Mouse (Mus musculus) spleen, postnatal 14 days (tissue): Measurements from ENCODE around the gene Dctn3.
"Not testable (repeated sequence)": the region's sequence is repeated elsewhere in the genome, so short reads cannot be mapped to it uniquely, and the experiment has no call there.

Source experiments
- DNase-seq, 2 experiments: peaks; one replicate each; pipeline ENCODE4 v3.0.0; 2021 to 2022; ENCODE audit warnings: low spot score in 2 of 2

Gene Dctn3

DNA sequence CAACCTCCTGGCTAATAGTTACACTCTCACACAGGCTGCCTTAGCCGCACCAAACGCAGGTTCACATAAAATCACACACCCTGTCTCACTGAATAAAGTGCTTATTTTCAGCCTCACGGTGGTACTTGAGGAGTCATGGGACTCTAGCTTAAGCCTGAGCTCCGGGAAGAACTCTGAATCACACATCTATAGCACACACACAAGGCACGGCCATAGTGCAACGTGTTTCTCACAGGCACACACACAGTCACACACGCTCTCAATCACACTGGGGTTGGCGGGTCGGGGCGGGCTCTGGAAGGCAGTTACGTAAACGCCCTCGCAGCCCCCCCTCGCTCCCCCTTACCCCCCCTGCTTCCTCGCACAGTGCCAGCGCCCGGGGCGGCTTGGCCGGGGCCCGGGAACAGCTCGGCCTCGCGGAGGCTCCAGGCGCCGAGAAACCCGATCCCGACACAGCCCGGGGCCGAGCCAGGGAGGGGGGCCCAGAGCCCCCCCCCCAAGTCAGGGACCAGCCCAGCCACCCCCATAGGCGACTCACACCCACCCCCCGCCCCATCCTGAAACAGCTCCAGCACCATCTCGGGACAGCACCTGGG is 24.5 kb downstream of the Dctn3 start:
- DNase-seq: not testable (repeated sequence)

DNA sequence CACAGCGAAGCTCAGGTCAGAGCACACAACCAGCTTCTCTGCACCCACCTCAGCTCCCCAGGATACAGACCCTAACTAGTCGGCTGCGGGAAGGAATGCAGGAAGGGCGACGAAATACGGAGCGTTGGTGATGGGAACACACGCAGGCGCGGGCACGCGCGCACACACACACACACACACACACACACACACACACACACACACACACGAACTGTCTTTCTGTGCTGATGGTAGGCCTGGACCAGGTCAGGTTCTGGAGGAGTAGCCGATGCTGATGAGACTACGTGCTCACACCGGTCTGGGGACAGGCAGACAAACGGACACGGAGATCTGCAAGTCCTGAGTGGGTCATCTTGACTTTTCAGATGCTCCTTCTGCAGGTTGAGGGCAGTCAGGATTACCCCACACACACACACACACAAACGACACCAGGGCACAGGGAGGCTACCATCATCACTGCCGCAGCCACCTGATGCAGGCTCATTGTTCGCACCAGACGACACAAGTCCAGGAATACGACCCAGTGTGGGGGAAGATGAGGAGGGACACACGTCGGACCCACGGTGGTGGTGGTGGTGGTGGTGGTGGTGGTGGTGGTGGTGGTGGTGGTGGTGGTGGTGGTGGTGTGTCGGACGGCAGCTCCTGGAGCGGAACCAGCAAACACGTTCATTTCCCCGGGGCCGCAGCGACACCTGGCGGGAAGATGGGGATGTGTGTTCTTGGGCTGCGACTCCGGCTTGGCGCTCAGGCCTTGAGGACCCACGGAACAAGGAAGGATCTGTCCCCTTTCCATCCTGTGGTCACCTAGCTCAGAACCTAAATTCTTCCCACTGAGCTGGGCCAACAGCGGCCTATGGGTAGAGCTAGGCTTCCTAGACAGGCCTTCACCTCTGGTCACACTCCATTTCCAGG is 25.8 kb downstream of the Dctn3 start, which contains the start of gene Cntfr:
Gene Cntfr (minus strand): TSS at position 160 of the 912 bp plus-strand sequence.
- peak; percentile 47 to 61 for DNase-seq

DNA sequence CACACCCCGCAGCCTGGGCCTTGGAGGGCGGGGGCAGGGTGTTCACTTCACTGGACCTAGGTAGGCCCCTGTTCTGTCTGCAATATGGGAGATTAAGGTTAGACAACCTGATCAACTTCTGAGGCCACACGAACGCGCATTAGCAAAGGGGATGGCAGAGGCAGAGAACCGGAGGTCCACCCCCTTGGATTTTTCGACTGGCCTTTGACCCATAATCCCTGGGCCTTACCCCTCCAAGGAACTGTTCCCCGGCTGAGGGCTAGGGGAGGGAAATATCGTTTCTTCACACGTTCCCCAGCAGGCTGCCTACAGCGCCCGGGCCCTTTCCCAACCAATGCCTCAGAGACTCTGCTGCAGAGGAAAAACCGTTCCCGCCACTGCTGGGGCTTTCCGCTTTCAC is 26.5 kb downstream of the Dctn3 start:
- not testable (repeated sequence) for DNase-seq

DNA sequence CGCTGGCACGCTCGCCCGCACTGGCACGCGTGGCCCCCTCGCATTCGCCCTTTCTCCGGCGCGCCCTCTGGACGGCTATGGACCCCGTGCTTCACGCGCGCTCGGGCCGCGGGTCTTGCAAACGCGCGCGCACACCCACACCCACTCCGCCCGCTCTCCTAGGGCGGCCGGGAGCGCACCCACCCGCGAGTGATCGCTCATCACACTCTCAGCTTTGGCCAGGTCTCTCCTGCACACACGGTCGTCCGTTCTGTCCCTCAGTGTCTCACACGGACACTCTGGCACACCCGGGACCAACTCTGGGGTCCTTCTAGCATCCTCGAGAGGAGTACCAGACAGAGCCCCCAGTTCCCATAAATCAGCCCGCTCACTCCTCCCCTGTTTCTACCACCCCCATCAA is 27.2 kb downstream of the Dctn3 start:
- DNase-seq: not testable (repeated sequence)

DNA sequence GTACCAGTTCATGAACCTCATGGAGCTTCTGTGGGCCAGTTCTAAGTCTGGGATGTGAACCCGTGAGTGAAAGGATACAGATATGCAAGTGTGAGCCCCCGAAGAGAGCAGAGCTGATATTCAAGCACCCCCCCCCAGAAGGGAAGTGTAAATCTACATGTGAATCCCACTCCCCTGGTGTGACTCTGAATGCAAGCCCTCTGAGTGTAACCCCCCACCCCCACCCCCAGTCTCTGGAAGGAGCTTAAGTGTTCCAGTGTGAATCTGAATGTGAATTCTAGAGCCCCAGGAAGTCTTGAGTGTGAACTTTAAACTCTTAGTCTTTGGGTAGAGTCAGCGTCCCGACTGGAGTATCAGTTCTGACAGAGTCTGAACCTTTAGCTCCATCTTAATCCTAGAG is 29.5 kb downstream of the Dctn3 start:
- DNase-seq: not testable (repeated sequence)

DNA sequence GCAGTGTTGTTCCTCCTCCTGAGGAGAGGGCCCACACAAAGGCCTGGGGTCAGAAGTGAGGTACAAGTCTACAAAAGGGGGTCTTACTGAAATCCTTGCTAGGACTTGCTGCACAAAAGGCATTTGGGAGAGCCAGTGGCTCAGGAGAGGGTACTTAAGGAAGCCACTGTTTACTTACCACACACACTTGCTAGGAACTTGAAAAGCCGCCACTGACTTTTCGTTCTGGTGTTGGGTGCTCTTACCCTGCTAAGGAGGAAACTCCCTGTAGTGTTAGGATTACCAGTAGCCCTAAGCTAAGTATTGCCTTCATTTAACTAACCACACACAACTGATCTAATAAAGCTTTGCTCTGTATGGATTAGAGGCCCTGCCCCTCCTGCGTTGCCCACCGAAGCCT is 33.0 kb downstream of the Dctn3 start:
- not testable (repeated sequence) for DNase-seq

DNA sequence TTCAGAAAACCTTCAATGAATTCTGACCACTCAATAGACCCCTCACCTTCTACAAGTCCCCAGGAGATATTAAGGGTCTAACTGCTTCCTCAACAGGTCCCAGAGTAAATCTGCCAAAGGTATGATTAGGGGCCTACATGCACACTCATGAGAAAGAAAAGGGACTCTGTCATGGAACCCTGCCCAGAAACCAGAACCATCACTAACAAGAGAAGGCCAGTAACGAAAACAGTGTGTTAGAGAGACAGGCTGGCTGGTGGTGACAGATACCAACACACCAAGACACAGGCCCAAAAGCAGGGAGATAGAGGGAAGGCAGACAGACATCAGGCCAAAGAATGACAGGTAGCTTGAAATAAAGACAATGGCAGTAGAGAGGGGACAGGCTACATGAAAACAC is 34.4 kb downstream of the Dctn3 start:
- not testable (repeated sequence) for DNase-seq

DNA sequence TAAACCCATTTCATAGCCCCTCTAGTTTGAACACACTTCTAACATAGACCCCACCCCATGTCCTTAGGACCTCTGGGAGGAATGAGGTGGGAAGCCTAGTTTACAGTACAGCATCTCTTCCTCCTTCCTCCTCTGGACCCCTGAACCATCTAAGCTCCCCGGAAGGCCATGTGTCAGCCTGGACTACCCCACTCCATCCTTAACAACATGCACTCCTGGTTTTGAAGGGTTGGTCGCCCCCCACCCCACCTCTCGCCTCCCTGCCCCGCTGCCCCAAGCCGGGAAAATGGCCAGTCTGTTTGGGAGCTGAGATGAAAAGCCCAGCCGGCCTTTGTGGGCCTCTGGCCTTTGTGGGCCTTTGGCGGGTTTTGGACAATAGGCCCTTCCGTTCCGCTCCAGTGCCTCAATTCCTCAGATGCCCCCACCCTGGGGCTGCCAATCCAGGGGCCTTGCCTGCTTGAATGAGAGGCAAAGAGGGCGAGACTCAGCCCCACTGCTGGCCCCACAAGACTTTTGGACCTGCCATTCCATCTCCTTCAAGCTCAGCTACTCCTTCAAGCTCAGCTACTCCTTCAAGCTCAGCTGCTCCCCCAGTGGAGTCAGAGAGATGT is 37.0 kb downstream of the Dctn3 start:
- not testable (repeated sequence) for DNase-seq

DNA sequence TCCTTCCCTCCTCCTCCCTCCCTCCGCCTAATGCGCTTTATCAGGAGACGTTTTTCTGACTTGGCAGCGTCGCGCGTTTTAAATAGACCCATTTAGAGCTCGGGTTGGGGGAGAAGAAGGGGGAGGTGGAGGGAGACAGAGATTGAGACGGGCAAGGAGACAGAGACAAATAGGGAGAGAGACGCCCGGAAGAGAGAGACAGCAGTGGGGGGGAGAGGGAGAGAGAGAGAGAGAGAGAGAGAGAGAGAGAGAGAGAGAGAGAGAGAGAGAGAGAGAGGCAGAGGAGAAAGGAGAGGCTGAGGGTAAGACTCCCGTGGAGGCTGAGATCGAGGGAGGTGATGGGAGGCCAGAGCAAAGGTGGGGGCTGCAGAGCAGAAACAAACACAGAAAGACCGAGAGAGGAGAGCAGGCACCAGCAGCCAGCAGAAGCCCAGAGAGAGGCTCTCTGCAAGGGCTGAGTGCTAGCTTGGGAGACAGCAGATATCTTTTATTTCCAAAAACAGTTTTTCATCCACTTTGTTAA is 38.0 kb downstream of the Dctn3 start:
- not testable (repeated sequence) for DNase-seq

DNA sequence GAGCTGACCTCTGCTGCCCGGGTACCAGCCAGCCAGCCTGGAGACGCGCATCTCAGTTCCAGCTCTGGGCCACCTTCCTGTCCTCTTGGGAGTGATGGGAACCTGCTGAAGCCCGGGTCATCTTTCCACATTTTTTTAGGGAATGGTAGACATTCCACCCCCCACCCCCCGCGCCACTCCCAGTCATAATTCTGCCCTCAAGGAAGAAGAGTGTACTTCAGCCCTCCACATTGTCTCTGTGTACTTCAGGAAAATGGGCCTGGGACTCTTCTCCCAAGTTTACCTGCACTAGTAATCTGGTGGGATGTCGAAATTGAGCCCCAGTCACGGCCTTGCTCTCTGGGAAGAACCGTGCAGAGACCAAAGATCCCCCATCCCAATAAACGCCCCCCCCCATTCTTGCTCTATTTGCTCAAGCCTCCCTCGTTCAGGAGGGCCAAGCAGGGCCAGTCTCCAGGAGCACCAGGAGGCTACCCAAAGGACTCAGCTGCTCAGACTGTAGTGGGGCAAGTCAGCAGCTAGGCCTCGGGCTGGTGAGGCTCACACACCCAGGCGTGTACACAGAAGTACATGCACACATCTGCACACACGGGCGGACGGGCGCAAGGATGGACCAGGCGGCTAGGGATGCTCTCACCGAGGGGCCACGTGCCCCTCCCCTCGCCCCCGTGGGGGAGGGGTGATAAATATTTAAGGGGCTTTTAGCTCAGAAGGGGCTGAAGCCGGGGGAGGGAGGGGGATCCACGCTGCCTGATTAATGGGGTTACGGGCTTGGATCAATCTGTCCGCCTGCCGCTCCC is 38.6 kb downstream of the Dctn3 start:
- DNase-seq: not testable (repeated sequence)

DNA sequence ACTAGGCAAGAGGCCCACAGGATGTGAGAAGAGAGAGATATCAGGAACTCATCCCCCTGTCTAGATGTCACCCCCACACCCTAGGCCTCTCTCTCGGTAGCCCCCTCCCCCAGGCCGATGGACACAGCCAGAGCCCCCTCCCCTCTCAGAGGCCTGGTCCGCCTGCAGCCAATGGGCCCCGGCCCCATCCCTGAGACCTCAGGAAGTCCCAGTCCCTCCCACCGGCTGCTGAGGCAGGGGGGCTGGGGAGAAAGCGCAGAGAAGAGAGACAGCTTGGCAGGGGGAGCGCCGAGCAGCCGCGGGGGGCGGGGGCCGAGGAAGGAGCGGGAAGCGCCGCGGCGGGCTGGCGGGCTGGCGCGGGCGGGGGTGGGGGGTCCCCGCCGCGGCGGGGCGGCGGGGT is 39.7 kb downstream of the Dctn3 start:
- not testable (repeated sequence) for DNase-seq

DNA sequence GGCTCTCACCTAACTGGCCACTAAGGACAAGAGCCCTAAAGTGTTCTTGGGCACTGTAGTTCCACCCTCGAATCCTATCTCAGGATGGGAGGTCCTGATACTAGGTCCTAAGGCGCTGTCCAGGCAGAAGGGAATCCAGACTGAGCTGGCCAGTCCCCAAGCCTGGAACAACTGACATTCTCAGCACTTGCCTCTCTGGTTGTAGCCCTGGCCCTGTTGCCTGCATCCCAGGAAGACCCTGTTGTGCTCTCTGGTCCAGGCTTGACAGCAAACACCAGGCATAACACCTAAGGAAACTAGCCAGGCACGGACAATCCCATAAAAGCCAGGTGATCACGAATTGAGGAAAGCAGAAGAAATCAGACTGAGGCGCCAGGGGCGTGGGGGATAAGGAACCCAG is 40.2 kb downstream of the Dctn3 start:
- no peak for DNase-seq

DNA sequence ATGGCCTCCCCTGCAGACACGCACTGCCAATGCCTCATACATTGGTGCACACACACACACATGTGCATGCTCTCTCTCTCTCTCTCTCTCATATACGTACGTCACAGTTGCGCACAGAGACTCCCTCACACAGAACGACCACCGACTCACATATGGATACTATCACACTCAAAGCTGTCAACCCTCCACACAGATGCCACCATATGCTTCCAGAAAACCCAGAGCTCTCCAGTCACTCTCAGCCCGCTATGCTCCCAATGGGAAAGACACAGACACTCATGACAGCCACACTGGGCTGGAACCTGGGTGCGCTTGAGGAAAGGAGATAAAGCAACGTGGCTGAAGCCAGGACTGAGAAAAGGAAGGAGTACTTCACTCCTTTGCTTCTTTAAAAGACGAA is 41.0 kb downstream of the Dctn3 start:
- no peak for DNase-seq

DNA sequence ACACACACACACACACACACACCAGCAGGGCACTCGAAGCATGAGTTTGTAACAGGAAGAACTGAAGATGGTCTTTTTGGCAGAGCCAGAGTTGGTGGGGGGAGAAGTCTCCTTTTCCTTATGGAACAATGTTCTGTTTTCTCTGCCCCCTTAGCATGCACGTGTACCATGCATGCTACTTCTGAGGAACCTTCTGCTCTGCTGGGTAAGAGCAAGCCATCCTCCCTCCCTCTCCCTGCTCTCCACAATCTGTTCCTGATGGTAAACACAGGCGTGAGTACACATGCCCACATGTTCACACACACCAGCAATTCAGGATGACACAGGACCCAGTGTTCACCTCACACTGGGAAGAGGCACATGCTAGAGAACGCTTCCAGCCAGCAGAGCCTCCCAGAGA is 41.8 kb downstream of the Dctn3 start:
- no peak for DNase-seq

DNA sequence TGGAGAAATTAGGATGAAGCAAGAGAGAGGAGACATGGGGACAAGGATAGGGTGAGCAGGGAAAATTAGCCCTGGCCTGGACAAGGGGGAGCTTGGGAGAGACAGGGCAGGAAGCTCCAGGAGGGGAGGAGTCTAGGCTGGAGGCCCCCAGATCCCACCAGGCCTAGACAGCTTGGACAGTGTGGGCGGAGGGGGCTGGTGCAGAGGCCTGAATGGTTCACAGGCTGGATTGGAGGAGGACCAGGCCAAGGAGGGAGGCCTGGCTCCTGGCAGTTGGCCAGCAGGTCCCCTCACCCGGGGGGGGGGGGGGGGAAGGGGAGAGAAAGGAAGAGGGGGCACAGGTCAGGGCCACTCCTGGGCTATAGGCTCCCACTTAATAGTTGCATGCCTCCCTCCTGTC is 43.7 kb downstream of the Dctn3 start:
- DNase-seq: no peak

DNA sequence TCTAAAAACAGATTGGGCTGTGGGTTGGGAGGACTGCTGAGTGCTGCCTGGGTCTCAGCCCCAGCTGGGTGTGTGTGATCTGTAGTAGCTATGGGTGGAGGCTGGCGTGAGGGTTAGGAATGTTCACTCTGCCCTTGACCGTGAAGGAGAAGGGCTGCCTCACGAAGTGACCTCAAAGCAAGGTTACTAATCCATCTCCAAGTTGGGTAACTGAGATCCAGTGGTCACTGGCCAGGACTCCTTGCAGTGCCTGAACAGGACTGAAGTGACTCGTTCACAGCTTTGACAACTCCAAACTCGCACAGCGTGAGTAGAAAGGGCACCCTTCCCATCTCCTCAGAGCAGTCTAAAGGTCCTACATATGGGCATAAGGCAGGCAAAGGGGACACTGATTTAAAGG is 44.1 kb downstream of the Dctn3 start:
- no peak for DNase-seq

DNA sequence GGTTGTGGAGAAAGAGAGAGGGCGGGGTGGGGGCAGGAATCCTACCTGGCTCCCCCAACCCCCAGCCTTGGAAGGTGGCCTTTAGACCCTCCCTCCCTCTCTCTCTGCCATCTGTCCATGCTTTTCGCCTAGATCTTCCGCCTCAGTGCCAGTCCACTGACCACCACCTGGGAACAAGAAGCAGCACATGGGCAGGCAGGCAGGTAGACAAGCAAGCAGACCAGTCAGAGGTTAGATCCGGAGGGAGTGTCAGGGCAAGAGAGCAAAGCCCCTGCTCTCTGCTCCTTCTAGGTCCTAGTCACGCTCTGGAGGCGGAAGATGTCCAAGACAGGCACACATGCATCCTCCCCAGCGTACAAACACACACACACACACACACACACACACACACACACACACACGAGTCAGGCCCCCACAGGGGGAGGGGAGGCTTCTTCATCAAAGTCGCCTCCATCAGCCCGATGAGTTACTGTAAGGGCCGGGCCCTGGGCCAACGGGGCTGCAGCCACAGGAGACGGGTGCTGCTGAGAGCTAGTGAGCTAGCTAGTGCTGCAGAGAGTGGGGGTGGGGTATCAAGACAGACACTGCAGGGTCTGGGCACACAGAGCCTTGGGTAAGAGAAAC is 45.9 kb downstream of the Dctn3 start:
- DNase-seq: no peak

DNA sequence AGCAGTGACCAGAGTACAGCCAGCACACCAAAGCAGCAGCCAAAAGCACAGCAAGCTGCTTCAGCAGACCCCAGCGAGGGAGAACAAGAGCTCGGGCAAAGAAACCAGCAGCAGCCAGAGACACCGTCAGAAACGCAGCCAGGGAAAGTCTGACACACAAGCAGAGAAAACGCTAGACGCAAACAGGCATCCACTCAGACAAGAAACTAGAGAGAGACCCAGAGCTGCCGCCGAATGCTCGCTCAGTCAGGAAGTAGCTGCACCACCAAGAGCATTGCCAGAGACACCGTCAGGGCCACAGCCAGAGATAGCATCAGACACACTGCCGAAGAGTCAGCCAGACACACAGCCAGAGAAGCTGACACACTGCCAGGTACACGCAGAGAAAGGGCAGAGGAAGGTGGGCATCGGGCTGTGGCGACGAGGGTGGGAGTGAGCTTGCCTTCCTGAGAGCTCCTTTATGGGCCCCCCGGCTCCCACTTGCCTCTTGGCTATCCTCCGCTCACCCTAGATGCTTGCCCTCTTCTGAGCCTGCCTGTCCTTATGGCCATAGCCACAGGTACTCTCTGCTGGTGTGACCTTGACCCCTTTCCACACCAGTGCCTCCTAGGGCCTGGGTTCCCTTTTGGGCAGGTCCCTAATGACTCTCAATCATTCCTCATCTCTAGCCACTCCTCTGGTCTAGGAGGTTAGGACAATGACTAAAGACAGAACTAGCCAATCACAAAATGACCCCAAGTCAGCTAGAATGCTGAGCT is 46.5 kb downstream of the Dctn3 start:
- DNase-seq: no peak

DNA sequence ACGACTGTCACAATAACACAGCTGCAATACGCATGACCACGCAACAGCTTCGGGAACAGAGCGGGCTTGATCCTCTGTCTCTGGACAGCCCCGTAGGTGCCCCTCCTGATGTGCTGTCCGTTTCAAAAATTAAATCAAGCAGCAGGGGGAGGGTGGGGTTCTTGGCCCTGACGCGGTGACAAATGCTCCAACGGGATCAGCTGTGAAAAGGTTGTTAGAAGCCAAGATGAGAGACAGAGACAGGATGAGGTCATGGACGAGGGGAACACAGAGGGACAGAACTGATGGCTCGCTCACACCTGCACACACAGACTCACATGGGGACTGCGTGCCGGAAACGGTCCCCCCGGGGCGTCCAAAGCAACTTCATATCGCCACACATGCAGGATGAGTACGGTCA is 49.8 kb downstream of the Dctn3 start:
- DNase-seq: no peak

DNA sequence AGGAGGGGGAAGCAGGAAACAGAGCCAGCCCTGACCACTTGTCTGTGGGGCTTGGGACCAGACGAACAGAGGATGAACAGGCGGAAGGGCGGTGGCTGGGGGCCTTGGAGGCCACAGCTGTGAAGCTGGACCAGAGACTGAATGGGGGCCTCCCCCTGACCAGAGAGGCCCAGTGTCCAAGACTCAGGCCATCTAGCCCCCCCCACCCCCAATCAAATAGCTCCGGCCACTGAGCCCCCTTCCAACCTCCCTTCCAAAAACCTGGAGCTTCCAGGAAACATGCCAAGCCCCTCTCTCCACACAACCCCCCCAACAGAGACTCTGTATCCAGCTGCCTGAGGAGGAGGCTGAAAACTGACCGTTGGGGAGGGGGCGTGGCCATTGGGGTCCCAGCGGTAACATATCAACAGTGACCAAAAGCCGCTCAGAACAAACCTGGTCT is 50.4 kb downstream of the Dctn3 start:
- no peak for DNase-seq
